ENCODE assay signal across 8 mouse cellular contexts in genomic region chr6:90462181-90462706, GRCm38 (mm10). TPM values are rescaled to one million over a fixed set of nuclear protein-coding genes. Genes with fewer than 3 reads are reported as not detected.
DNase-seq lines count a peak whose midpoint lies in the region; ATAC-seq and TF ChIP-seq lines count a peak whose summit lies in the region.

Klf15 (plus strand) TSS chr6:90462576.

- no peak for TF ChIP-seq CTCF in bone marrow, adult 2 months (IDR thresholded peaks at IDR 0.05; ENCODE audit: control insufficient read depth, insufficient read depth, low read length)

- no peaks in the 10 kb centered on the region for H3K4me1 ChIP-seq in bone marrow, adult 2 months (ENCODE audit: control insufficient read depth, insufficient read depth, low read length)
- H3K4me1 ChIP-seq in intestine, embryonic 14.5 days (replicated peaks; ENCODE audit: control insufficient read depth, insufficient read depth, low read length), result peaks cover 8% of the 10 kb centered on the region; the same call in 1 of the 2 replicates

- DNase-seq in embryo, embryonic 9.5 days (ENCODE audit: extremely low spot score), result peak; percentile 77
- DNase-seq in gastrocnemius, postnatal 4 days (ENCODE audit: low spot score in 2 of 2), result peak; percentile 60 to 74
- DNase-seq in intestine, embryonic 14.5 days (ENCODE audit: low spot score), result peak; percentile 80
- peak; percentile 68 to 86 for DNase-seq in left cerebral cortex, adult 8-10 months (ENCODE audit: low spot score in 2 of 2)
- DNase-seq in lung, postnatal 36 days, result peak; percentile 86
- peak; percentile 89 for DNase-seq in right cerebral cortex, postnatal 25 days
- DNase-seq in B cell, adult 2 months, result no peak

- no peaks in the 10 kb centered on the region for H3K9me3 ChIP-seq in intestine, embryonic 14.5 days (ENCODE audit: control insufficient read depth, low read length)

- 2% methylated on average over 70 of the region's 70 CpGs for WGBS in bone marrow, adult 2 months
- WGBS in intestine, embryonic 14.5 days, result under 1% methylated on average over 63 of the region's 70 CpGs

- peak; percentile 72 for ATAC-seq in intestine, embryonic 14.5 days (replicated peaks; ENCODE audit: low FRiP score, low TSS enrichment, low read depth)

- TF ChIP-seq POLR2A in bone marrow, adult 2 months (IDR thresholded peaks at IDR 0.05; ENCODE audit: borderline replicate concordance, control insufficient read depth, low read depth, low read length), result no peak

- H3K27me3 ChIP-seq in intestine, embryonic 14.5 days (replicated peaks; ENCODE audit: control insufficient read depth, insufficient read depth, low read length), result peaks cover 17% of the 10 kb centered on the region

- H3K4me2 ChIP-seq in intestine, embryonic 14.5 days (ENCODE audit: low read length), result peak within 1 kb of the TSS; percentile 99

- peak within 1 kb of the TSS; percentile 45; the same call in 1 of the 2 replicates for H3K9ac ChIP-seq in intestine, embryonic 14.5 days (ENCODE audit: low read length)

- H3K36me3 ChIP-seq in intestine, embryonic 14.5 days (ENCODE audit: control insufficient read depth, insufficient read depth, low read length), result no peaks in the 10 kb centered on the region

- no peak within 1 kb of the TSS for H3K4me3 ChIP-seq in bone marrow, adult 2 months (replicated peaks; ENCODE audit: control insufficient read depth, low read depth, low read length)
- peak within 1 kb of the TSS; percentile 50 for H3K4me3 ChIP-seq in intestine, embryonic 14.5 days (ENCODE audit: low read depth, low read length)

- 0 out of 2 replicates have a peak within 1 kb of the TSS, but pooled peaks have one; percentile 14 for H3K27ac ChIP-seq in bone marrow, adult 2 months (ENCODE audit: control insufficient read depth, insufficient read depth, low read depth, low read length, poor library complexity)
- no peak within 1 kb of the TSS for H3K27ac ChIP-seq in intestine, embryonic 14.5 days (ENCODE audit: low read depth)

RNA-seq across cellular contexts. Expression of gene Klf15, which starts in this region (rescaled TPM):
- polyA plus RNA-seq in bone marrow, adult 2 months (2011; ENCODE audit: insufficient read depth, insufficient read length, low replicate concordance, missing spikeins), result 2.5 TPM in 1 of 2 replicates, not detected in the other
- 1 to 10 TPM; 6.3 to 6.7 TPM for total RNA-seq in gastrocnemius, postnatal 4 days (2021)
- 3.0 and 5.1 TPM in 2 replicates for polyA plus RNA-seq in intestine, embryonic 14.5 days (2014; fragmentation: Nextera tagmentation; extraction: Ambion mirVana)
- total RNA-seq in left cerebral cortex, adult 8-10 months (2022), result 10 to 100 TPM; 28.0 to 33.1 (median 29.4) TPM

Comparison
In these comparisons a context has a peak if more than half of its experiments do, and no peak if none do; other contexts are left out.
1. DNase-seq: peak in embryo, embryonic 9.5 days (single experiment), gastrocnemius, postnatal 4 days (2 of 2), intestine, embryonic 14.5 days (single experiment), left cerebral cortex, adult 8-10 months (2 of 2), lung, postnatal 36 days (single experiment) and right cerebral cortex, postnatal 25 days (single experiment); none in B cell, adult 2 months (0 of 2).